Mouse (Mus musculus) hindlimb bud, embryonic 11.5 days (tissue): ENCODE measurements around the gene Wdpcp.
A peak's percentile ranks its signal among the peaks of the same experiment; 100 is the strongest.
"Not testable (repeated sequence)": the region's sequence is repeated elsewhere in the genome, so short reads cannot be mapped to it uniquely, and the experiment has no call there.

Experiments used
- DNase-seq: peaks from one replicate; pipeline ENCODE4 v3.0.0-alpha.2; 2012; ENCODE audit warnings: low read depth, low spot score; ENCODE audit errors: extremely low spot score

Gene Wdpcp

GRCm38 (mm10) chr11:21571700-21572381, at the start of gene Wdpcp, which contains the start of gene Mdh1:
Gene Wdpcp, plus strand, starts transcription at chr11:21572235.
Gene Mdh1, minus strand, starts transcription at chr11:21572367.
- DNase-seq = peak; percentile 91

- DNase-seq = no peak
These were observed 43.2 kb upstream of the Wdpcp start for GRCm38 (mm10) chr11:21528676-21529394.

DNA sequence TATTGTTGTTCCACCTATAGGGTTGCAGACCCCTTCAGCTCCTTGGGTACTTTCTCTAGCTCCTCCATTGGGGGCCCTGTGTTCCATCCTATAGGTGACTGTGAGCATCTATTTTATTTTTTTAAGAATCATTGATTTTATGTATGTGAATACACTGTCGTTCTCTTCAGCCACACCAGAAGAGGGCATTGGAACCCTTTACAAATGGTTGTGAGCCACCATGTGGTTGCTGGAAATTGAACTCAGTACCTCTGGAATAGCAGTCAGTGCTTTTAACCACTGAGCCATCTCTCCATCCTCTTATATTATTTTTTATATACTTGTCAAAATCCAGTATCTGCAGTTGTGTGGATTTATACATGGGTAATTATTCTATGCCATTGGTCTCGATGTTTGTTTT, 41.2 kb upstream of the Wdpcp start:
- DNase-seq = not testable (repeated sequence)

- no peak for DNase-seq
These were observed 32.0 kb upstream of the Wdpcp start for GRCm38 (mm10) chr11:21540072-21540471.

DNA sequence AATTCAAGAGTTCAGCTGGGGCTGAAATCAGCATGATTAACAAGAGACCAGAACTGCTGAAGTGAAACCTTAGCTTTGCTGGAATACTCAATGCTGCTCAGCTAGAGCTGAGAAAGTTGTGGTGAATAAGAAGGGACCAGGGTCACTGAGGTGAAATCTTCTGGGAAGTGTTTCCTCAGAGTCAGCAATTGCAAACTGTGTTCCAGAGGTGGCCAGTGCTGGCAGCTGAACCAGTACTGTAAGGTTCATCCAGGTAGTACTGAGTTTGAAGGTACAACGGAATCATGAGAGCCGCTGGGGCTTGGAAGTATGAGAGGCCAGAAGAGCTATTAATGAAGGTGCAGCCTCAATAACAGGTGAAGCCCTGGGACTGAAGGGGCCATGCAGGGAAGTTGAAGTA, 31.4 kb upstream of the Wdpcp start:
- DNase-seq = no peak

GRCm38 (mm10) chr11:21542731-21543130, 29.3 kb upstream of the Wdpcp start:
- no peak for DNase-seq

DNA sequence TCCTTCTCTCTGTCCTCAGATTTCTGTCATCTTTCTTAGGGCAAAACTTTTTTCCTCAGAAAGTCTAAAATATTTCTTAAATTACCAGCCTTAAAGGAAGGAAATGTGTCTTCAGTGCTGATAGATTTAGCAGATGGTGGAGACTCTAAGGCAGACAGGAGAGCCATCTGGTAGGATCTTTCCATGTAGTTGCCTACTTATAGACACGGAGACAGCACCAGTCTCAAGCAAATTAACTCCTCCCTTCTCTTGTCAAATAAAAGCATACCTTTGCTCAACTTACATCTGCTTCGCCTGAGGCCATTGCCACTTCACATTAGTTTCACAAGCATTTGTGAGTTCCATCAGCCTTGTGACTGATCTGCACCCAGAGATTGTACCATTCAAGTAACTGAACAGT, 27.0 kb upstream of the Wdpcp start:
- DNase-seq = no peak

- no peak for DNase-seq
These were observed 26.1 kb upstream of the Wdpcp start for GRCm38 (mm10) chr11:21545951-21546350.

- no peak for DNase-seq
These were observed 25.4 kb upstream of the Wdpcp start for GRCm38 (mm10) chr11:21546671-21547070.

GRCm38 (mm10) chr11:21547518-21547917, 24.5 kb upstream of the Wdpcp start:
- DNase-seq = no peak

DNA sequence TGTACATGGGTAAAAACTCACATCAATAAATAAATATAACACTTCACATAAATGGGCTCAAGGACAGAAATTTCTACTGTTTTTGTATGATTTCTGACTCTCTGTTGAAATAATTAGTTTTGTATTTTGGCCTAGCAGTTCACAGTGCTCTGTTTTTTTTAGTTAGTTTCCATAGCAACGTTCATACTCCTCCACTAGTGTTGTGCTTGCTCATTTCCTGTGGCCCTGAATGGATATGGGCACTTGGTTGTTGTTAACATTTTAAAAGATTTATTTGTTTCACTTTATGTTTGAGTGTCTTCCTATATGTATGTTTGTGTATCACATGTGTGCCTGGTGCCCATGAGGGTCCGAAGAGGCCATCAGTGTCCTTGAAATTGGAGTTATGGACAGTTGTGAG, 23.0 kb upstream of the Wdpcp start:
- no peak for DNase-seq

DNA sequence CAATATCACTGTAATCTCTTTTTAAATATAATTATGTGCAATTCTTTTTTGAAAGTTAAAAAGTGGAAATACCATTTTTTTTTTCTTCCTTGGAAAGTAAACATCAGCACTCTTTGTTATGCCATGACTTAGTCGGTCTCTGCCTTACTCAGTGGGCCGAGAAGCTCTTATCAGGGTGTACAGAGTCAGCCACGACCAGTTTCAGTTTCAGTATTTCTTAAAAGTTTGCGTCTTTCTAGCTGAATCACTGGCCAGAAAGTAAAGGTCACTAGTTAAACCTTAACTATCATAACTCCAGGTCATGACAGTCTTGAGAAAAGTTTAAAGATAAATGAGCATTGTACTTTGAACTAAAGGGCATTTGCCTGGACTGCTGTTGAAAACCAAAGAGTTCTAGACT, 22.3 kb upstream of the Wdpcp start:
- DNase-seq = no peak

DNA sequence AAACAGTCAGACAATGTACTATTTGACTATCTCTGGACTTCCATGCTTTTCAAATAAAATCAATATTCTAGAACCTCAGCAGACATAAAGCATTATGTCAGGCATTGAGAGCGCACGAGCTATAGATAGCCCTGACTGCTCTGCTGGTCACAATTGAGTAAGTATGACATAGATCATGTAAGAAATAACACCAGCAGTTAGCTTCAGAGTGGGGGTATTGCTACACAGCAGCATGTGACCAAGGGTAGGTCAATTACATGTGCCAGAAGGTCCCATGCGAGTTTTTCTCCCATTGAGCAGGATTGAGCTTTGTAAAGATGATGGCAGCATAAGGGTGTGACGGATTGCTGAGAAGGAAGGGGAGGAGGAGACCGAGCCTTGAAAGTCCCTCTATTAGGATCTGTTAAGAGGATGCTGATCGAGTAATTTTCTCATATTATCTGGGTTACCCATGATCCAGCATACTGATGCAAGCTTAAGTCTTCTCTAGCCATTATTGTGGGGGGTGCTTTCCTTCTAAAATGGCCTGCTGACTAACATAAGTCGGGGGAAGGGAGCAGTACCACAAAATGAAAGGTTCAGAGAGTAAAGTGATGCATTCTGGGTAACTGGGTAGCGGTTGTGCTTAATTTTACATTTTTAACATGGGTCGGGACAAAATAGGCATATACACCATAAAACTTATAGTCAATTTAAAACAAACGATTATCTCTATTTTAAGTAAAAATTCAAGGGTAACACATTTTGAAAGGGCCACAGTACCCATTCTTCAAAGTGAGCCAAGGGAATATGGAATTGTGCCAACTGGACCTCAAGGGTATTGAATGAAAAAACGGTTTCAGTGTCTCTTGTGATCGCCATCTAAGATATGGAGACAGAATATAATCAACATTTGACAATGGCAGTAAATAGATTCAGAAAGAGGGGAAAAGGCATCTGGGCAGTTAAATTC, 21.5 kb upstream of the Wdpcp start:
- DNase-seq = no peak

DNA sequence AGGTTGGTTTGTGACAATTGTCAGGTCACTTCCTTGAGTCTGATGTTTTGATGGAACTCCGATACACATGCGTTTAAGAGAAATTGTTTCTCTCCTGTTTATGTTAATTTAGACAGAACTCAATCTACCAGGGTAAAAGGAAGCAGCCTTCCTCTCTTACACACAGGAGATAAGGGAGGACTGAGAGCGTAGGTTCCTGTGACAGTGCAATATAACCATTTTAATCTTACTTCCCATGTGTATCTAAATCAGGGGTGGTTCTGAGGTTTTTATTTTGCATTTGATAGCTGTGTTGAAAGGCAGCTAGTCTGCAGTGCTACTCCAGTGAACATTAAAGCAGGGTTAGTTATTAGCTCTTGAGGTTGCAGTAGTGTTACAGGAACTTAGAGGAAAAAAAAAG, 20.0 kb upstream of the Wdpcp start:
- no peak for DNase-seq

GRCm38 (mm10) chr11:21559727-21560126, 12.3 kb upstream of the Wdpcp start:
- no peak for DNase-seq

DNA sequence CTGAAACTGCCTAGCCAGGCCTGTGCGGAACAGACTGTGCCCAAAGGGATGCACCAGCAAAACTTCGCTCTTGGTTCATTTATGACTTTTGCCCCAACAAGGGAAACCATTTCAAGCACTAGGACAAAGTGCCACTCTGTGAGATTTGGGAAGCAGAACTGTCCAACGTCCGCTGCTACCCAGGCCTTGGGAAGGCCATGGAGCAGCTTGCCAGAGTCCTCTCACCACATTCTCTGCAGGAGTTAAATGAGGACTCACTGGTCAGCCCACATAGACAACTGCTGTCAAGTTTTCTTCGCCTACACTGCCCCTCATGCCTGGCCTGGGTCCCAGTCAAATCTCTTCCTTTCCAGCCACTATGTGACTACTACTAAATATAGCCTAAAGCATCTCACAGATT, 10.7 kb upstream of the Wdpcp start:
- DNase-seq = no peak

GRCm38 (mm10) chr11:21563617-21564325, 8.3 kb upstream of the Wdpcp start:
- no peak for DNase-seq

GRCm38 (mm10) chr11:21564681-21565405, 7.2 kb upstream of the Wdpcp start:
- no peak for DNase-seq

DNA sequence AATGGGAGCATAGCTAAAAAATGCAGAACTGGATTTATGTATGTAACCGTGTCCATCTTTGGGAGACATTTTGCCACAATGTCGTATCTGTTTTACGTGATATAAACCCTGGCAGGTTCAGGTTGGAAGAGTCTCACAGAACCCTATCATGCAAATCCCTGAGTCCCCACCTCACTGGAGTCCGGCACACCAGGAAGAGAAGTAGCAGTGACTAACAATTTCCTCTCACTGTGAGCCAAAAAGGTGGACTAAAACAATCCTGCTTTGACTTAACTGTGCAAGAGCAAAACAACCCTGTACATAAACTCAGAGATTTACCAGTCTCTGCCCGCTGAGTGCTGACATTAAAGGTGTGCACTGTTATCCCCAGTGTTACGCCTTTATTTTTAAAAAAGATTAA, 5.1 kb upstream of the Wdpcp start:
- no peak for DNase-seq

DNA sequence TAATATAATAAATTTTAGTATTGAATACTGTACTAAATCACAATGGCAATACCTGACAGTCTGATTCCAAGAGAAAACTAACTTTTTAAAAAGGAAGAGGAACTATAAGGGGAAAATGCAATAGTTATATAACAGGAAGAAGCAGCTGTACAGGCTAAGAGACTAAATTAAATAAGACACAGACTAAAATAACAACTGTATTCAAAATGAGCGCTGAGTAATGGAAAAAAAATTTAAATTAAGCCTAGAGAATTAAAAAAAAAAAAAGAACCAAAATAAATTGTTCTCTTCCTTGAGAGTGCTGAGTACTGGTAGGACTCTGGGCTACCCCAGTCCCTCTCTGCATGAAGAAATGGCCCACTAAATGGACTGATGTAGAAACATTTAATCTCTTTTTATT, 4.3 kb upstream of the Wdpcp start:
- DNase-seq = no peak
